Mouse (Mus musculus) retina, postnatal 1 day (tissue): ENCODE measurements around the gene Fads2.

Experiments
- DNase-seq: peaks from one replicate; pipeline ENCODE4 v3.0.0-alpha.2; 2012

Gene Fads2

DNA sequence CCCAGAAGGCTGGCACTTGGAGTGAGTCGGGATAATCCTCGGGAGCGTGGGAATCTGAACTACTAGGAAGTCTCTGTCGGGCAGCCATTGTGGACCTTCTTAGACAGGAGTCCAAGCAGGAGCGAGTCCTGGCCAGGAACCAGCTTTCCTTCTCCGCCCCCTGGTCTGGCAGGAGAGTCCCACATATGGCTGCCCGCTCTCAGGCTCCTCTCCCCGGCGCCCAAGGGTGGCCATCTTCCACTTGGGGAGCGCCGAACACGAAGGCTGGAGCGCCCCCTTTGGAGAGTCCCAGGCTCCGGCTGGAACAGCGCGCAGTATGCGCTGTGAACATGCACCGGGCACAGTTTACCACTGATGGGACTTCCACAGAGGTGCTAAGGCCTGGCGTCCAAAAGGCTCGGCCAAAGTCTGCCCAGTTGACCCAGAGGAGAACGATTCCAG lies 895 bp downstream of the Fads2 start:
- peak; percentile 89 for DNase-seq

DNA sequence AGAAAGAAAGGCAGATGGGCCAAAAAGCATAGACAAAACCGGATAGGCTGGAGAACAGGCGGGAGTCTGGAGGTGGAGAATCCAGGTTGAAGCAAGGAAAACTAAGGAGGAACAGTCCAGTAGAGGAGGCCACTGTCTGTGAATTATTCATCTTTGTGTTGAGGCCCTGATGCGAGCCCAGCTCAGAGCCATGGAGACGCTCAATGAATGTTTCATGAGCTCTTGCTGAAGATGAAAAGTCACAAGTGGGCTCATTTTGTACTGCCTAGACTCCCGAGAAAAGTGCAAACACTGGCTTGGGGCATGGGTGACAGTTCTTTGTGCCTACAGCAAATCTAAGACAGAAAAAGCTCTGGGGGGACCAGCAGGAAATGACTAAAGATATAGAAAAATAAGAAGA lies 3.7 kb downstream of the Fads2 start:
- no peak for DNase-seq

- no peak for DNase-seq
Measured at GRCm38 (mm10) chr19:10096371-10096876, 5.1 kb downstream of the Fads2 start.

DNA sequence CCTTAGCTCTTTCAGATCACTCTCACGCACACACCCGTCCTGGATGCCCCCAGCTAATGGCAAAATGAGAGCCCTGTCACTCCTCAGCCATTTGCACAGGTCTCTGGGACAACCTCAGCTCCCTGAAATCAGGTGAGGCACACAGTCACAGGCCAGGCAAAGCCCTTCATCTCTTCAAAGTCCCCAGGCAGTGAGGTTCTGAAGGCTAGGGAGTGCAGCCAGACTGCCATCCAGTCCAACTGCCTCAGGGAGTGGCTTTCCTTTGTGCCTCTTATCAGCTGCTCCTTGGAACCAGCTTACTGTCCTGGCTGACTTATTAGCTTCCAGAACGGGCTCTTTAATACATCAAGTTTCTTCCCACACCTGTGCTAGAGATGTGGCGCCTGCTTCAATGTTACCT lies 6.9 kb downstream of the Fads2 start:
- DNase-seq: no peak

DNA sequence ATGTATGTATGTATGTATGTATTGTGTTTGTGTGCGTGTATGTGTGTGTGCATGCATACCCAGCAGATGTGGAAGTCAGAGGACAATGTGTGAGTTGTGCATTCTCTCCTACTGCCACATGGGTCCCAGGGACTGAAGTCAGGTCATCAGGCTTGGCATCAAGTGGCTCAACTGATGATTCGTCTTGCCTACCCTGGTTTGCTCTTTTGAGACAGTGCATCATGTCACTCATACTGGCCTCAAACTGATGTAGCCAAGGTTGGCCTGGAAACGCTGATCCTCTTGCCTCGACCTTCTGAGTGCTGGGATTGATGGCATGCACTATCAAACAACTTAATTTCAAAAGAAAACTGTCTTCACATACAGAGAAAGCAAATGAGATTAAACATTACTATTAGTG lies 7.7 kb downstream of the Fads2 start:
- DNase-seq: no peak

- no peak for DNase-seq
Measured at GRCm38 (mm10) chr19:10086976-10087375, 14.6 kb downstream of the Fads2 start.

DNA sequence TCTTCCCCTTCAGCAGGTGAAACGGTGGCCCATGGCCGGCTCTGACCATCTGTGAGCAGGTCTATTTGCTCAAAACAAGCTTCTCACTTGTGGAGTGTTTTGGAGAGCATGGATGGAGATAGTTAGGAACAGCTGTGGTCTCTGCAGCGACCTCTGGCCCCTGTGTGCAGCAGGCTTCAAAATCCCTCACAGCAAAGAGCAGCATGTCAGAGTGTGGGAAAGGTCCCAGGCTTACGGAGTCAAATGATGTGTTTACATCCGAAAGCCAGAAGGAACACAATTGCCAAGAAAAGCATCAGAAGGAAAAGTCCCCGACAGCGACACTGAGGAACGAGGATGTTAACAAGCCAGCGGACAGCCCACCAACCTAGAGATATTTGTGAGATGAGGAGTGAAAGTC lies 16.1 kb downstream of the Fads2 start:
- DNase-seq: no peak

DNA sequence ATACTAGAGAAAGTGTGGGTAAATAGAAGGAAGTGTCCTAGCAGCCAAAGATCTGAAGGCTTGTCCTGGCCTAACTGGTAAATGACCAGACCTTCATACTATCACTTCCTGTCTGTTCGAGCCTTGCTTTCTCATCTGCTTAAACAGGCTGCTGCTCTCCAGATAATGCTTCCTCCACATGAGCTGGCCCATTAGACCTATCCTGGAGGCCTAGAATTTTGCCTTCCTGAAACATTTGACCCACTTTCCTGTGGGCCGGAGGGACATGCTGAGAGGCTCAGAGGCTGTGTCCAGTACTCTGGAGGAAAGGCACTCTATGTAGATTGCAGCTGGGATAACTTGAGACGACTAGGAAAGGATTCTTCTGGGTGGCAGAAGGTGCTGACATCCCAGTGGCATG lies 19.4 kb downstream of the Fads2 start:
- DNase-seq: no peak

DNA sequence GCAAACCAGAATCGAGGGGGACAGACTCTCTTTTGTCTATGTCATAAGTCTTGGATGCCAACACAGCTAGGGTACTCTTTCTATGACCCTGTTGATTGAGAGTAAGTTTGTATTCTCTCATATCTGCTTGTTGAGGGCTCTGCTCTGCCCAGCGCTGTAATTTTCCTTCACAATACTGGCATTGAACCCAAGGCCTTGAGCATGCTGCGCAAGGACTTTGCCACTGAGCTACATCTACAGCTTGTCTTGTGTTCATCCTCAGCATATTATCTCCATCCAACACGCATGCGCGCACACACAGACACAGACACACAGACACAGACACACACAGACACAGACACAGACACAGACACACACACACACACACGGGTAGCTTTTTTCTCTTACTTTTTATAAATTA lies 21.2 kb downstream of the Fads2 start:
- no peak for DNase-seq

DNA sequence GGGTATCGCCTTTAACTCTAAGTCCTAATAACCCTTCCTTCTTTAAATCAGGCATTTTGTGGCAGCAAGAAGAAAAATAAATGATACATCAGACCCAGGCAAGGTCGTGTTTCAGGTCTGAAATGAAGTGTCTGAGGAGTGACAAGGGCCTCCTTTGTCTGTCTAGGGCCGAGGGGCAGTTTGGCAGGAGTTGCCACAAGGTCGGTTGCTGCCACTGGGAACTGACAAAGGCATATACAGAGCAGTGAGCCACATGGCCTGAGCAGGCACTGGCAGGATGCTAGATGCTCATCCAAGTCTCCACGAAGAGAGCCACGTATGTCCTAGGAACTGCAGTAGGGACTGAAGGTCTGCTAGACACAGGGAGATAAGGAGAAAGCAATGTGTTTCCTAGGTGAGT lies 23.2 kb downstream of the Fads2 start:
- no peak for DNase-seq

DNA sequence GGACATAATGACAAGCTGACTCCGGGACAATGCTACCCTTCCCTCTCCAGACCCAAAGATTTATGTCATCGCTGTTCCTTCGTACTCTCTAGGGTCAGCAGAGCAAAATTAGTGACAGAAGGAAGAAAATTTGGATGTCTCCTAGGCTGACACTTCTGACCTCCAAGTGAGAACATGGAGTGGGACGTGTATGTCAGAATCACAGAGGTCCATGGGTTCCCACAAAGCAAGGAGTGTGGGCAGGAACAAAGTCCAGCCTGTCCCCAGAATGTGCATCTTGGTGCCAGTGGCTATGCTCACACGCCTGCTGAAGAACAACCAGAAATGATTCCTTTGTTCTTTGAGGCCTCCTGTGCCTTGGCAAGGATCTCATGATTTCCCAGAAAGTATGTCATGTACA lies 28.4 kb downstream of the Fads2 start:
- DNase-seq: no peak

DNA sequence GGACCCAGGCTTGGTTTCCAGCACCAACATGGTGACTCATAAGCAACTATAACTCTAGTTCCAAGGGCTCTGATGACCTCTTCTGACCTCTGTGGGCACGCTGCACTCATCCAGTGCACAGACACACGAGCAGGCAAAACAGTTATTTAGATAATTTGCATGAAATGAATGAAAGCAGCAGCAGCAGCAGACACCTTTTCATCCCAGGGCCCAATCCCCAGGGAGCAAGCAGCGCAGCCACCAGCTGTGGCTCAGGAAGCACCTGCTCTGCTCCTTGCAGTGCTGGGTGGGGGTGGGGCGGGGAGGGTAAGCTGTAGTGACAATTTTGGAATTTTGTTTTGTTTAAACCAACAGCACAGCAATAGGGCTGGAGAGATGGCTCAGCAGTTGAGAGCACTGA lies 29.7 kb downstream of the Fads2 start:
- no peak for DNase-seq

DNA sequence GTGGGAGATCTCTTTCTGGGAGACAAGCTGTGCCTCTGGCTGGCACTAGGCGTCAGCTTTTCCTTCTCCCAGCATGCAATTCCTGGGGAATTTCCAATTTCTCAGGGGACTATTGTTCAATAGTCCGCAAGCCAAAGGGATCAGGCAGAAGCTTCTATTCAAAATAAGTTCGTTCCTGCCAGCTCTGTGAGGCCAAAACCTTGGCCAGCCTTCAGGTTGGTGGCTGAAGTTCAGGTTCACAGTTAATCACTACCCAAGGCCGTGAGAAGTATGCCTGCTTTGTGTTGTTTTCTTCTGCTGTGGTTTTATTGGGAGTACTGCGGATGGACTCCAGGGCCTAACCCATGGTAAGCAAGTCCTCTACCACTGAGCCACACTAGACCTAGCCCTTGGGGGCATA lies 30.4 kb downstream of the Fads2 start:
- DNase-seq: no peak

DNA sequence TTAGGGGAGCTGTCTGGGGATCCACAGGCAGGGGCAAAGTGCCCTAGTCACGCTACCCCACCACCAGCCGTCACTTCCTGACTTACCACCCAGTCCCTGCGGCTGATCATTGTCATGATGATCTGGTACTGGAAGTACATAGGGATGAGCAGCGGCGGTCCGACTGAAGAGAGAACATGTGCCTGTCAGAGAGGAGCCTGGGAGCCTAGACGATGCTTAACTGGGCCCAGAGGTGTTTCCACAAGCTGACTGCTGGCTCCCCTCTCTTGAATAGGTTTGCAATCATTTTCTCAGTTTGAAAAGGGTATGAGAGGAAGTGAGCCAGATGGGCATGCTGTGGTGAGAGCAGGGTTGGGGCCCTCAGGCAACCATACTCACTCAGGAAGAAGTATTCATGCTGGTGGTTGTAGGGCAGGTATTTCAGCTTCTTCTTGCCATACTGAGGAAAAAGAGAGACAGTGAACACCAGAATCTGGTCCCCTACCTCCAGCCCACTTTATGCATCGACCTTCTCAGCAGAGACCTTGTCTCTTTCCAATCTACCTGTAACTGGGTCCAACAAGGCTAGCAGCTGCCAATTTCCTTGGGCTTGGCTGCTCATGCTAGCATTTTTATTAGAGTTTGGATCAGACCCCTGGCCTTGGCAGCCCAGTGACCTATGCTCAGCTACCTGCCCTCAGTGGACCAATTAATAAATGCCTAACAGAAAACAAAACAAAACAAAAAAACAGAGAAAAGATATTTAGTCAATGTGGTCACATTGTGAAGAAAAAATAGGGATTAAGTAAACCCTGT lies 31.2 kb downstream of the Fads2 start:
- DNase-seq: no peak

DNA sequence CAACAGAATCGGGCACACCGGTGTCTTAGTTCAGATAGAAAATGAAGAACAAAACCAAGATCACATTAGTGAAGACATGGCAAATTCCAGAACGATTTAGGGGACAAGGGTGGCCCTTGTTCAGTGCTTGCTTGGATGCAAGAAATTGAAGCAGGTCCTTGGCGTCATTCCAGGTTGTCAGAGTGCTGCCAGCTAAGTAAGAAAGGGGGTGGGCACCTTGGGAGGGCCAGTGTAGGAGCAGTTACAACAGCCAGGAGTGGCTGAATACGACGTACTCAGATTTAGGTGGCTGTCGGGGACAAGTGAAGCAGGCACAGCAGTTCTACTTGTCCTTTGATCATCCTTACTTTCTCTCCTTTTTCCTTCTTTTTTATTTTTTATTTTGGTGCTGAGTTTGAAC lies 33.8 kb downstream of the Fads2 start:
- no peak for DNase-seq

GRCm38 (mm10) chr19:10066502-10066901 lies 35.0 kb downstream of the Fads2 start:
- DNase-seq: no peak

DNA sequence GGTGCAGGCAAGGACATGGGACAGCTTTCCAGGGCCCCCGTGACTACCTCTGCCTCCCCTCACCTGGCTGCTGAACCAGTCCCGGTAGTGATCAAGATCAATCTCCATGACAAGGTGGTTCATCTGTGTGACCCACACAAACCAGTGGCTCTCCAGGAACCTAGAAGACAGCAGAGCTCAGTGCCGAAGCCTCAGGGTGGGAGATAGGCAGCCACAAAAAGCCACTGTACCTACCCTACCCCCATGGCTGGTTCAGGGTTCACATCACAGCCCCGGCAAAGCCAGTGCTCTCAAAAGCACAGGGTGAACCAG lies 35.4 kb downstream of the Fads2 start:
- DNase-seq: no peak

- no peak for DNase-seq
Measured at GRCm38 (mm10) chr19:10065465-10066188, 35.9 kb downstream of the Fads2 start.

DNA sequence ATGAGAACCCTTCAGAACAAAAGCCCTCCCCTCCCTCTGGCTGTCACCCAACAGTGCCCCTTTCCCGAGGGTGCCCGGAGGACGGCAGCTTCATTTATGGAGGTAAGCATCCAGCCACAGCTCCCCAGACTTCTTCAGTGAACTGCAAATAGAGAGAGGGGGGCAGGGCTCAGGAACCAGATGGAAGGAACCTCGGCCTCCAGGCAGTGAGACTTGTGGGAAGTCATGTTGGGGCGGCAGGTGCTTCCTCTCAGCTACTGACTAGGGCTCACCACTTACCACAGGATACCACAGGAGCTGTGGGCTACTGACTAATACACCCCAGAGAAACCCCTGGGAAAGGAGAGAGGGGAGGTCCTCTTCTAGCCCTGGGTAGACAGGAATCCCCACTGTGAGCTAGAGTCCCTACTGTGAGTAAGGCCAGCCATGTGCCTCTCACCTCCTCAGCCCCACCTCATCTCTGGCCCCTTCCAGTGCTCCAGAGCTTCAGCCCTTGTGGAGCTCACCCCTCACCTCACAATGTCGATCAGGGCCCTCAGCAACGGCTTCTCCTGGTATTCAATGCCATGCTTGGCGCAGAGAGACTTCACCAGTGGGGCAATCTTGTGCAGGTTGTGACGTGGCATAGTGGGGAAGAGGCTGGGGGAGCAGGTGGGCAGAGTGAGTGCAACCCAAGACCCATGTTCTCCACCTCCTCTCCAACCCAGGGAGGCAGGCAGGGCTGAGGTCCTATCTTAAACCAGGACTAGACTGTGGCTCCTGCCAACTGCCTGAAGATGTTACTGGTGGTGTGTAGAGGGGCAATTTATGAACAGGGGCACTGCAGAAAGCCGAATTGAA lies 37.2 kb downstream of the Fads2 start:
- DNase-seq: no peak

GRCm38 (mm10) chr19:10062862-10063261 lies 38.7 kb downstream of the Fads2 start:
- DNase-seq: no peak

GRCm38 (mm10) chr19:10062292-10062691 lies 39.3 kb downstream of the Fads2 start:
- no peak for DNase-seq

- DNase-seq: no peak
Measured at GRCm38 (mm10) chr19:10061624-10062023, 39.9 kb downstream of the Fads2 start.

- peak; percentile 38 for DNase-seq
Measured at GRCm38 (mm10) chr19:10060783-10061590, 40.6 kb downstream of the Fads2 start.
